Mouse (Mus musculus) ES-Bruce4 (cell line): ENCODE data around the gene Trim65. TPM values are rescaled to one million over a fixed set of nuclear protein-coding genes. Genes with fewer than 3 reads are reported as not detected.

Experiments
- H3K27ac ChIP-seq: 2 replicates; pipeline ENCODE4 v1.5.1; 2012; ENCODE audit warnings: low read length, inconsistent platforms; ENCODE audit not compliant: insufficient read depth
- H3K27me3 ChIP-seq: 2 replicates; pipeline ENCODE4 v1.6.1; 2012; ENCODE audit warnings: mild to moderate bottlenecking, low read length, inconsistent platforms; ENCODE audit not compliant: control insufficient read depth, poor library complexity, insufficient read depth, severe bottlenecking
- H3K36me3 ChIP-seq: 2 replicates; pipeline ENCODE4 v1.6.1; 2012; ENCODE audit warnings: inconsistent platforms, mild to moderate bottlenecking, low read length, moderate library complexity; ENCODE audit not compliant: control insufficient read depth, poor library complexity, insufficient read depth, severe bottlenecking
- H3K4me1 ChIP-seq: one replicate; pipeline ENCODE4 v1.8.1; 2011; ENCODE audit warnings: low read length; ENCODE audit not compliant: control insufficient read depth, insufficient read depth
- H3K4me3 ChIP-seq: 2 replicates; pipeline ENCODE4 v1.5.1; 2011; ENCODE audit warnings: low read depth, mild to moderate bottlenecking, low read length
- H3K9ac ChIP-seq: 2 replicates; pipeline ENCODE4 v1.6.1; 2012; ENCODE audit warnings: low read depth, mild to moderate bottlenecking, inconsistent platforms; ENCODE audit not compliant: poor library complexity, severe bottlenecking
- H3K9me3 ChIP-seq: replicated peaks from 2 replicates; pipeline ENCODE4 v1.6.1; 2012; ENCODE audit warnings: mild to moderate bottlenecking, low read length, inconsistent platforms; ENCODE audit not compliant: control insufficient read depth, poor library complexity, insufficient read depth, severe bottlenecking
- CTCF ChIP-seq: IDR thresholded peaks from one replicate; pipeline ENCODE4 v1.8.1; 2011; ENCODE audit warnings: low read depth, low read length
- EP300 ChIP-seq: IDR thresholded peaks from 2 replicates; pipeline ENCODE4 v1.6.1; 2011; ENCODE audit warnings: low read depth, low read length; ENCODE audit not compliant: insufficient read depth
- POLR2A ChIP-seq: IDR thresholded peaks from one replicate; pipeline ENCODE4 v1.8.1; 2011; ENCODE audit warnings: low read length; ENCODE audit not compliant: insufficient read depth
- polyA plus RNA-seq: library from polyadenylated mRNA; stranded (reverse); fragments of >200 nt; gene quantifications from 2 replicates; pipeline ENCODE4 v1.2.4, GENCODE M21; 2011; ENCODE audit warnings: low read depth; ENCODE audit not compliant: missing spikeins, insufficient read depth, insufficient read length

Trim65 gene
- polyA plus RNA-seq, 1 experiment, result 0.78 TPM

GRCm38 (mm10) chr11:116117241-116117640 lies 13.7 kb downstream of the Trim65 start:
- peaks cover 3% of the 10 kb centered on the region for H3K4me1 ChIP-seq
- no peak overlapping the region for H3K27ac ChIP-seq
- no peaks in the 10 kb centered on the region for H3K9me3 ChIP-seq
- TF ChIP-seq POLR2A (no peak), EP300 (no peak), CTCF (no peak)
- H3K4me3 ChIP-seq, result no peak overlapping the region
- H3K9ac ChIP-seq, result no peak overlapping the region
- H3K36me3 ChIP-seq, result no peaks in the 10 kb centered on the region
- no peaks in the 10 kb centered on the region for H3K27me3 ChIP-seq

DNA sequence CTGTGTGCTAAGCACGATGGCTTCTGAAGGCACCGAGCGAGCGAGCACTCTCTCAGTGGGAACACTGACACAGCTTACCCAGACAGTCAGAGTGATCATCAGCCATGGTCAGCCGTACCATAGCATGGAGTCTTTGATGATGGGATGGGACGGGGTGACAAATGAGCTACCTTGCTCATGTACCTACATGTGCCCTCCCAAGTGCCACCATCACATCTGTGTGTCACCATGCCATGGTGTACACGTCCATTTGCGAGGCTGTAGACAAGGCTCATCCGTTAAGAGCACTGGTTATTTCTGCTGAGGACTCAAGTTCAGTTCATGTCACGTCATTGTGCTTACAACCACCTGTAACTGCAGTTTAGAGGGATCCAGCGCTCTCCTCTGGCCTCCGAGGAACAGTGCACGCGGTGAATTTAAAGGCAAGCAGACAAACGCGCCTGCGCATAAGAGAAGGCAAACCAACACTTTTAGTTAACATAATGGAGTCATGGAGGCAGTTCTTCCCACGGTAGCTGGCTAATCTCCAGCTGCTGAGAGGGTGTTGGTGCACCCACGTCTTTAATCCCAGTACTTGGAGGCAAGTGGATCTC lies 19.2 kb downstream of the Trim65 start:
- no peaks in the 10 kb centered on the region for H3K36me3 ChIP-seq
- no peak overlapping the region for H3K9ac ChIP-seq
- TF ChIP-seq CTCF (peak; percentile 29), EP300 (no peak), POLR2A (no peak)
- H3K27ac ChIP-seq, result no peak overlapping the region
- H3K4me1 ChIP-seq, result peaks cover 3% of the 10 kb centered on the region
- no peak overlapping the region for H3K4me3 ChIP-seq
- H3K9me3 ChIP-seq, result no peaks in the 10 kb centered on the region
- H3K27me3 ChIP-seq, result peaks cover 11% of the 10 kb centered on the region

- peaks cover 11% of the 10 kb centered on the region for H3K27me3 ChIP-seq
- no peak overlapping the region for H3K9ac ChIP-seq
- H3K4me3 ChIP-seq, result no peak overlapping the region
- TF ChIP-seq EP300 (no peak), POLR2A (no peak), CTCF (peak; percentile 12)
- H3K4me1 ChIP-seq, result peaks cover 6% of the 10 kb centered on the region
- no peak overlapping the region for H3K27ac ChIP-seq
- H3K36me3 ChIP-seq, result no peaks in the 10 kb centered on the region
- no peaks in the 10 kb centered on the region for H3K9me3 ChIP-seq
Observed at GRCm38 (mm10) chr11:116111067-116111466, 19.9 kb downstream of the Trim65 start.

GRCm38 (mm10) chr11:116110540-116110939 lies 20.4 kb downstream of the Trim65 start:
- no peak overlapping the region for H3K27ac ChIP-seq
- H3K9me3 ChIP-seq, result no peaks in the 10 kb centered on the region
- no peak for TF ChIP-seq EP300
- peak overlapping the region; percentile 47; the same call in 1 of the 2 replicates for H3K9ac ChIP-seq
- no peaks in the 10 kb centered on the region for H3K36me3 ChIP-seq
- H3K4me3 ChIP-seq, result peak overlapping the region; percentile 40
- peaks cover 6% of the 10 kb centered on the region for H3K4me1 ChIP-seq
- peaks cover 11% of the 10 kb centered on the region for H3K27me3 ChIP-seq

GRCm38 (mm10) chr11:116110131-116110530 lies 20.8 kb downstream of the Trim65 start:
- no peaks in the 10 kb centered on the region for H3K9me3 ChIP-seq
- H3K9ac ChIP-seq, result peak overlapping the region; percentile 47
- TF ChIP-seq POLR2A (no peak), CTCF (no peak), EP300 (no peak)
- H3K4me3 ChIP-seq, result peak overlapping the region; percentile 40
- no peak overlapping the region for H3K27ac ChIP-seq
- H3K27me3 ChIP-seq, result peaks cover 11% of the 10 kb centered on the region
- H3K4me1 ChIP-seq, result peaks cover 6% of the 10 kb centered on the region
- no peaks in the 10 kb centered on the region for H3K36me3 ChIP-seq

- Histone ChIP-seq H3K27ac (no peak overlapping the region), H3K4me1 (peaks cover 6% of the 10 kb centered on the region), H3K9me3 (no peaks in the 10 kb centered on the region), H3K9ac (peak overlapping the region; percentile 47), H3K36me3 (no peaks in the 10 kb centered on the region), H3K4me3 (peak overlapping the region; percentile 40), H3K27me3 (peaks cover 11% of the 10 kb centered on the region)
- TF ChIP-seq CTCF (no peak), EP300 (no peak), POLR2A (no peak)
Observed at GRCm38 (mm10) chr11:116109441-116110081, 21.4 kb downstream of the Trim65 start.
